Mouse (Mus musculus) hindbrain, embryonic 13.5 days (tissue): ENCODE measurements at regions not wholly inside any gene's neighbourhood (a gene's known extent, or its start where the extent isn't known, plus 50 kb on each side); places are given as distances from the start of the nearest gene placed in this dataset.
A peak's percentile ranks its signal among the peaks of the same experiment; 100 is the strongest.

Experiments
- ATAC-seq: fragments of 200-750 bp; cut with Nextera tagmentation; 2 replicates; pipeline ENCODE4 v1.8.0; 2017; ENCODE audit warnings: moderate TSS enrichment; ENCODE audit not compliant: low FRiP score
- H3K27ac ChIP-seq: fragments of 300-500 bp; sonication (generic); 2 replicates; pipeline ENCODE4 v1.5.1; 2015; ENCODE audit warnings: inconsistent platforms, mild to moderate bottlenecking, moderate library complexity
- H3K27me3 ChIP-seq: fragments of 300-500 bp; sonication (generic); 2 replicates; pipeline ENCODE4 v1.6.1; 2015; ENCODE audit warnings: mild to moderate bottlenecking, inconsistent platforms
- H3K36me3 ChIP-seq: fragments of 300-500 bp; sonication (generic); 2 replicates; pipeline ENCODE4 v1.6.1; 2015; ENCODE audit warnings: mild to moderate bottlenecking, inconsistent platforms
- H3K4me1 ChIP-seq: fragments of 300-500 bp; sonication (generic); replicated peaks from 2 replicates; pipeline ENCODE4 v1.6.1; 2015; ENCODE audit warnings: inconsistent platforms
- H3K4me2 ChIP-seq: fragments of 300-500 bp; sonication (generic); 2 replicates; pipeline ENCODE4 v1.6.1; 2015; ENCODE audit warnings: inconsistent platforms, mild to moderate bottlenecking, moderate library complexity
- H3K4me3 ChIP-seq: fragments of 300-500 bp; sonication (generic); 2 replicates; pipeline ENCODE4 v1.5.1; 2015; ENCODE audit warnings: mild to moderate bottlenecking, inconsistent platforms
- H3K9ac ChIP-seq: fragments of 300-500 bp; sonication (generic); 2 replicates; pipeline ENCODE4 v1.6.1; 2015; ENCODE audit warnings: mild to moderate bottlenecking, inconsistent platforms
- H3K9me3 ChIP-seq: fragments of 300-500 bp; sonication (generic); 2 replicates; pipeline ENCODE4 v1.6.1; 2016; ENCODE audit warnings: inconsistent platforms
- WGBS: fragments of 180-500 bp; shearing (Covaris S2); methylation state at CpG from one replicate; pipeline ENCODE4 v1.1.7; 2015; 5-methylcytosine and 5-hydroxymethylcytosine counted together

- no peaks in the 10 kb centered on the region for H3K36me3 ChIP-seq
- no peak overlapping the region for H3K9ac ChIP-seq
- no peaks in the 10 kb centered on the region for H3K27me3 ChIP-seq
- 70% methylated on average over 2 of the region's 2 CpGs for WGBS
- ATAC-seq = 0 out of 2 replicates have a peak, but pooled peaks have one; percentile 59
- 0 out of 2 replicates have a peak, but pooled peaks cover 2% of the 10 kb centered on the region for H3K4me1 ChIP-seq
- H3K9me3 ChIP-seq = no peaks in the 10 kb centered on the region
- H3K4me2 ChIP-seq = no peak overlapping the region
- no peak overlapping the region for H3K27ac ChIP-seq
- no peak overlapping the region for H3K4me3 ChIP-seq
These were observed 1098.6 kb upstream of the Foxg1 start for GRCm38 (mm10) chr12:48283818-48284217.

DNA sequence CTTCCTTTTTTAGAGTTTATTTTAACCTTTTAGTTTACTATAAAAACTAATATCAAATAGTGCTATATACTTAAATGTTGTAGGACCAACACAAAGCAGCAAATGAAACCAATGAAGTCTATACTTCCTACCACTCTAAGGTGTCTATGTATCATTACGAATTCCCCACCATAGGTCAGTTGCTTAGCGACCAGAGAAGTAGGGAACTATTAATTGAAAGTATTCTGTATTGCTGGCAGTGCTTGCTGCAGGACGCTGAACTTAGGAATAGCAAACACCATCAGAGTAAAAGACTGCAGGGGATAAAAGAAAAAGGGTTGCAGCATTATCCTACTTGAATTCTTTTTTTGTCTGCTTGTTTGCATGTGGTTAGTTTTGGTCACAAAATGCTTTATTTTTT, 1098.1 kb upstream of the Foxg1 start:
- no peak overlapping the region for H3K27ac ChIP-seq
- no peak overlapping the region for H3K9ac ChIP-seq
- no peaks in the 10 kb centered on the region for H3K36me3 ChIP-seq
- H3K4me2 ChIP-seq = no peak overlapping the region
- H3K4me1 ChIP-seq = 0 out of 2 replicates have a peak, but pooled peaks cover 2% of the 10 kb centered on the region
- WGBS = 36% methylated on average over 3 of the region's 3 CpGs
- no peak overlapping the region for H3K4me3 ChIP-seq
- H3K9me3 ChIP-seq = no peaks in the 10 kb centered on the region
- H3K27me3 ChIP-seq = no peaks in the 10 kb centered on the region
- peak; percentile 79; the same call in 1 of the 2 replicates for ATAC-seq

DNA sequence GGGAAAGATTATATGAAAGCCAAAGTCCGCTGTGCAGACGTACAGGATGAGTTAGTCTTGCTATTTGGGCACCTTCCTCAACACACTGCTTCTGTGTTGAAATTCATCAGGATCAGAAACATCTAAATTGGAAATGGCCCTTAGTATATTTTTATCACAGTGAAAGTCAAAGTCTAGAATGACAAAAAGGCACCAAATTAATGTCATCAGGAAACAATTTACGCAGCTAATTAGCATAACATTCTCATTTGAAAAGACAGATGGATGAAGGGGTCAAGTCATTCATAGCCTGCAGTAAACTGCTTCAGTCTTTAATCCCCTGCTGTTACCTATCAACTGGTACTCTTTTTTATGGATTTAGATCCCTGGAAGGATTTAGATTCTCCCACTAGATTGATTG, 1092.3 kb upstream of the Foxg1 start:
- H3K27me3 ChIP-seq = no peaks in the 10 kb centered on the region
- H3K9me3 ChIP-seq = no peaks in the 10 kb centered on the region
- H3K36me3 ChIP-seq = no peaks in the 10 kb centered on the region
- H3K4me2 ChIP-seq = no peak overlapping the region
- H3K4me3 ChIP-seq = no peak overlapping the region
- H3K4me1 ChIP-seq = 0 out of 2 replicates have a peak, but pooled peaks cover 5% of the 10 kb centered on the region
- 49% methylated on average over 3 of the region's 3 CpGs for WGBS
- no peak overlapping the region for H3K27ac ChIP-seq
- no peak for ATAC-seq
- H3K9ac ChIP-seq = no peak overlapping the region
